In genomic region chr6:34875268-34875761, GRCm38 (mm10) we compare ENCODE assay signal across 9 mouse cellular contexts. TPM values are rescaled to one million over a fixed set of nuclear protein-coding genes. Genes with fewer than 3 reads are reported as not detected.
DNase-seq lines count a peak whose midpoint lies in the region; ATAC-seq and TF ChIP-seq lines count a peak whose summit lies in the region.
"Had no signal": no experiment of that assay in that cellular context is flagged by ENCODE, and none has a peak within 500 bp of the region (broad histone marks: within the 10 kb centered on the region; RNA-seq: fewer than 3 reads in every experiment).

No protein-coding gene starts in this region.

- peaks cover 18% of the 10 kb centered on the region; the same call in 1 of the 2 replicates for H3K36me3 ChIP-seq in lung, embryonic 14.5 days (ENCODE audit: insufficient read depth)
- H3K36me3 ChIP-seq in embryonic facial prominence, embryonic 13.5 days: peaks cover 17% of the 10 kb centered on the region
- H3K36me3 ChIP-seq in small intestine, adult 2 months (ENCODE audit: control insufficient read depth, insufficient read depth, low read length): peaks cover 3% of the 10 kb centered on the region; the same call in 1 of the 2 replicates

- ATAC-seq in lung, embryonic 14.5 days (ENCODE audit: insufficient read depth): no peak
- ATAC-seq in embryonic facial prominence, embryonic 13.5 days (ENCODE audit: insufficient number of reproducible peaks, insufficient read depth, low FRiP score, low TSS enrichment, low read depth): no peak

- 0 out of 2 replicates have a peak overlapping the region, but pooled peaks have one; percentile 29 for H3K4me2 ChIP-seq in lung, embryonic 14.5 days
- H3K4me2 ChIP-seq in embryonic facial prominence, embryonic 13.5 days: no peak overlapping the region

- no peak overlapping the region for H3K4me3 ChIP-seq in lung, embryonic 14.5 days (ENCODE audit: low read depth, low read length)
- H3K4me3 ChIP-seq in embryonic facial prominence, embryonic 13.5 days: no peak overlapping the region
- peak overlapping the region; percentile 9 for H3K4me3 ChIP-seq in small intestine, adult 2 months (ENCODE audit: low read depth, low read length)

- TF ChIP-seq CTCF in lung, embryonic 14.5 days (IDR thresholded peaks at IDR 0.05; ENCODE audit: low read depth): no peak
- no peak for TF ChIP-seq CTCF in small intestine, adult 2 months (IDR thresholded peaks at IDR 0.05; ENCODE audit: extremely low read depth, insufficient read length, insufficient replicate concordance, low read depth, low read length)

- H3K27me3 ChIP-seq in lung, embryonic 14.5 days (ENCODE audit: insufficient read depth, low read length): no peaks in the 10 kb centered on the region
- no peaks in the 10 kb centered on the region for H3K27me3 ChIP-seq in embryonic facial prominence, embryonic 13.5 days
- H3K27me3 ChIP-seq in small intestine, adult 2 months (ENCODE audit: control insufficient read depth, insufficient read depth, low read length): no peaks in the 10 kb centered on the region

- TF ChIP-seq POLR2A in small intestine, adult 2 months (IDR thresholded peaks at IDR 0.05; ENCODE audit: low read depth, low read length): no peak

- 78% methylated on average over 15 of the region's 15 CpGs for WGBS in lung, embryonic 14.5 days
- 78% methylated on average over 15 of the region's 15 CpGs for WGBS in embryonic facial prominence, embryonic 13.5 days
- 79% methylated on average over 15 of the region's 15 CpGs for WGBS in small intestine, adult 2 months

- H3K4me1 ChIP-seq in lung, embryonic 14.5 days (ENCODE audit: insufficient read depth): peaks cover 20% of the 10 kb centered on the region; the same call in 1 of the 2 replicates
- H3K4me1 ChIP-seq in embryonic facial prominence, embryonic 13.5 days: peaks cover 62% of the 10 kb centered on the region
- H3K4me1 ChIP-seq in small intestine, adult 2 months (ENCODE audit: control insufficient read depth, insufficient read depth, insufficient read length, low read length): peaks cover 4% of the 10 kb centered on the region; the same call in 1 of the 2 replicates

- peak overlapping the region; percentile 76 for H3K27ac ChIP-seq in lung, embryonic 14.5 days (ENCODE audit: low read depth)
- peak overlapping the region; percentile 69; the same call in 1 of the 2 replicates for H3K27ac ChIP-seq in embryonic facial prominence, embryonic 13.5 days
- H3K27ac ChIP-seq in small intestine, adult 2 months (ENCODE audit: insufficient read depth, low read depth, low read length): peak overlapping the region; percentile 48

- no peaks in the 10 kb centered on the region for H3K9me3 ChIP-seq in lung, embryonic 14.5 days (ENCODE audit: low read depth, low read length)
- H3K9me3 ChIP-seq in embryonic facial prominence, embryonic 13.5 days: no peaks in the 10 kb centered on the region

- H3K9ac ChIP-seq in lung, embryonic 14.5 days: no peak overlapping the region
- H3K9ac ChIP-seq in embryonic facial prominence, embryonic 13.5 days: 0 out of 2 replicates have a peak overlapping the region, but pooled peaks have one; percentile 52

- DNase-seq in lung, embryonic 14.5 days: no peak
- DNase-seq in lung, postnatal 10 days: no peak
- peak; percentile 43 to 56 for DNase-seq in kidney, postnatal 25 days
- DNase-seq in neural tube, embryonic 10.5 days (ENCODE audit: extremely low spot score, low spot score): no peak
- no peak for DNase-seq in adrenal gland, adult 18-20 months (ENCODE audit: low spot score in 2 of 2)

RNA-seq across cellular contexts. Expression of gene Cyren, which starts 2.5 kb away (rescaled TPM):
- polyA plus RNA-seq in lung, embryonic 14.5 days (2014; fragmentation: Nextera tagmentation; extraction: Ambion mirVana): 15.0 and 17.6 TPM in 2 replicates
- polyA plus RNA-seq in embryonic facial prominence, embryonic 13.5 days (2015; fragmentation: Nextera tagmentation; extraction: Ambion mirVana): 19.0 and 20.4 TPM in 2 replicates
- polyA plus RNA-seq in small intestine, adult 2 months (2012; rRNA removed): 1.4 and 1.6 TPM in 2 replicates
- total RNA-seq in adrenal gland, adult 18-20 months (2021): 1 to 10 TPM; 6.9 to 7.6 TPM

RNA-seq across cellular contexts. Expression of gene Tmem140, which starts 12.4 kb away (rescaled TPM):
- 2.7 TPM in 2 replicates for polyA plus RNA-seq in lung, embryonic 14.5 days (2014; fragmentation: Nextera tagmentation; extraction: Ambion mirVana)
- polyA plus RNA-seq in embryonic facial prominence, embryonic 13.5 days (2015; fragmentation: Nextera tagmentation; extraction: Ambion mirVana): 1.8 and 2.0 TPM in 2 replicates
- 10.3 and 51.1 TPM in 2 replicates for polyA plus RNA-seq in small intestine, adult 2 months (2012; rRNA removed)
- 10 to 100 TPM; 23.8 to 39.5 TPM for total RNA-seq in adrenal gland, adult 18-20 months (2021)

RNA-seq across cellular contexts. Expression of gene Wdr91, which starts 35.4 kb away (rescaled TPM):
- 14.7 and 16.2 TPM in 2 replicates for polyA plus RNA-seq in lung, embryonic 14.5 days (2014; fragmentation: Nextera tagmentation; extraction: Ambion mirVana)
- polyA plus RNA-seq in embryonic facial prominence, embryonic 13.5 days (2015; fragmentation: Nextera tagmentation; extraction: Ambion mirVana): 11.9 and 13.6 TPM in 2 replicates
- polyA plus RNA-seq in small intestine, adult 2 months (2012; rRNA removed): 3.3 and 4.7 TPM in 2 replicates
- 10 to 100 TPM; 13.0 to 18.6 TPM for total RNA-seq in adrenal gland, adult 18-20 months (2021)

RNA-seq across cellular contexts. Expression of gene Stra8, which starts 44.6 kb away (rescaled TPM):
- not detected in 2 replicates for polyA plus RNA-seq in lung, embryonic 14.5 days (2014; fragmentation: Nextera tagmentation; extraction: Ambion mirVana)
- polyA plus RNA-seq in embryonic facial prominence, embryonic 13.5 days (2015; fragmentation: Nextera tagmentation; extraction: Ambion mirVana): not detected in 2 replicates
- not detected in 2 replicates for polyA plus RNA-seq in small intestine, adult 2 months (2012; rRNA removed)
- total RNA-seq in adrenal gland, adult 18-20 months (2021): not detected
- polyA plus RNA-seq: embryonic facial prominence, embryonic 11.5 days; limb, embryonic 11.5 days had no signal

Comparison
In these comparisons a context has a peak if more than half of its experiments do, and no peak if none do; other contexts are left out.
1. DNase-seq: peak in kidney, postnatal 25 days (2 of 2); none in lung, embryonic 14.5 days (single experiment), lung, postnatal 10 days (single experiment), neural tube, embryonic 10.5 days (single experiment) and adrenal gland, adult 18-20 months (0 of 2).
2. Peak in every context shown above with its lines, with median percentiles within 50 percentile points of each other: H3K27ac ChIP-seq.